Mouse (Mus musculus): ENCODE measurements around the gene Mbd3.

GRCm38 (mm10) chr10:80437973-80438372, 38.6 kb upstream of the Mbd3 start:
- TF ChIP-seq CTCF (IDR thresholded peaks at IDR 0.05; ENCODE audit: low read depth): no peak
- TF ChIP-seq EP300 (optimal IDR thresholded peaks at IDR 0.05): no peak

Data from stomach, postnatal 0 days (tissue).